12 mouse cellular contexts compared by ENCODE assay signal in genomic region chr10:83107385-83107784, GRCm38 (mm10).
DNase-seq lines count a peak whose midpoint lies in the region.
"Had no signal": no experiment of that assay in that cellular context is flagged by ENCODE, and none has a peak within 500 bp of the region (broad histone marks: within the 10 kb centered on the region; RNA-seq: fewer than 3 reads in every experiment).

No protein-coding gene starts in this region.

- intact Hi-C loops in gastrocnemius, postnatal 14 days (cut with DNase I; ENCODE audit: low total_unique reads): loop anchor here (10.0 kb wide), 1 partner anchor 123 kb away; the partner anchor contains the start of gene Chst11

- H3K4me1 ChIP-seq in forebrain, embryonic 10.5 days: peaks cover 71% of the 10 kb centered on the region
- H3K4me1 ChIP-seq in limb, embryonic 10.5 days: peaks cover 62% of the 10 kb centered on the region

- no peaks in the 10 kb centered on the region for H3K9me3 ChIP-seq in forebrain, embryonic 10.5 days
- no peaks in the 10 kb centered on the region for H3K9me3 ChIP-seq in limb, embryonic 10.5 days (replicated peaks)
- H3K9me3 ChIP-seq: heart, embryonic 15.5 days; liver, embryonic 13.5 days had no signal

- H3K4me3 ChIP-seq in forebrain, embryonic 10.5 days: no peak overlapping the region
- no peak overlapping the region for H3K4me3 ChIP-seq in limb, embryonic 10.5 days
- H3K4me3 ChIP-seq: heart, embryonic 15.5 days; liver, embryonic 13.5 days had no signal

- no peaks in the 10 kb centered on the region for H3K36me3 ChIP-seq in forebrain, embryonic 10.5 days (replicated peaks)
- H3K36me3 ChIP-seq in limb, embryonic 10.5 days: no peaks in the 10 kb centered on the region
- H3K36me3 ChIP-seq: heart, embryonic 15.5 days; liver, embryonic 13.5 days had no signal

- H3K27me3 ChIP-seq in forebrain, embryonic 10.5 days (ENCODE audit: poor library complexity, severe bottlenecking): peaks cover 10% of the 10 kb centered on the region; the same call in 1 of the 2 replicates
- H3K27me3 ChIP-seq in limb, embryonic 10.5 days (ENCODE audit: low read depth, poor library complexity, severe bottlenecking): no peaks in the 10 kb centered on the region; the same call in 1 of the 2 replicates
- H3K27me3 ChIP-seq: heart, embryonic 15.5 days; liver, embryonic 13.5 days; Patski had no signal

- peak overlapping the region; percentile 75 for H3K27ac ChIP-seq in forebrain, embryonic 10.5 days
- H3K27ac ChIP-seq in limb, embryonic 10.5 days: peak overlapping the region; percentile 44; the same call in 1 of the 2 replicates
- H3K27ac ChIP-seq: heart, embryonic 15.5 days; liver, embryonic 13.5 days had no signal

- WGBS in forebrain, embryonic 10.5 days: 37% methylated on average over 8 of the region's 8 CpGs
- 71% methylated on average over 8 of the region's 8 CpGs for WGBS in limb, embryonic 10.5 days

- peak; percentile 62 for DNase-seq in embryo, embryonic 10 days (ENCODE audit: low spot score)
- no peak for DNase-seq in embryo, embryonic 9.5 days (ENCODE audit: extremely low spot score)
- peak; percentile 48 for DNase-seq in R1 (ENCODE audit: low read depth, low spot score)
- DNase-seq in forebrain, embryonic 10.5 days (ENCODE audit: extremely low spot score, low spot score): no peak
- DNase-seq in limb, embryonic 10.5 days (ENCODE audit: low spot score): no peak
- no peak for DNase-seq in gastrocnemius, postnatal 14 days
- no peak for DNase-seq in cerebellum, postnatal 14 days
- DNase-seq in layer of hippocampus, postnatal 14 days (ENCODE audit: low spot score in 2 of 2): no peak
- DNase-seq: cerebellum, adult 11 months; liver, embryonic 13.5 days had no signal

Comparison
In these comparisons a context has a peak if more than half of its experiments do, and no peak if none do; other contexts are left out.
1. DNase-seq: peak in embryo, embryonic 10 days (single experiment) and R1 (single experiment); none in embryo, embryonic 9.5 days (single experiment), forebrain, embryonic 10.5 days (single experiment), limb, embryonic 10.5 days (single experiment), gastrocnemius, postnatal 14 days (single experiment), cerebellum, postnatal 14 days (0 of 2) and layer of hippocampus, postnatal 14 days (0 of 2).